Mouse (Mus musculus) erythroblast, embryonic 14.5 days (primary cell): ENCODE measurements around the gene Ttc7.

Experiments
- GATA1 ChIP-seq: IDR thresholded peaks from 2 replicates; pipeline ENCODE4 v1.6.1; 2012; ENCODE audit warnings: low read length, inconsistent platforms, mixed read lengths
- TAL1 ChIP-seq: IDR thresholded peaks from 3 replicates; pipeline ENCODE4 v1.6.1; 2012; ENCODE audit warnings: low read length, inconsistent platforms, mixed read lengths

- TF ChIP-seq GATA1 (no peak), TAL1 (no peak)
Measured at GRCm38 (mm10) chr17:87332887-87333286, 50.2 kb downstream of the Ttc7 start.
